Mouse (Mus musculus) gastrocnemius, adult 18-20 months (tissue): ENCODE data around the gene Tor3a. TPM values are rescaled to one million over a fixed set of nuclear protein-coding genes. Genes with fewer than 3 reads are reported as not detected.

Experiments
- total RNA-seq, 2 experiments: library from RNA; stranded (reverse); gene quantifications; 2 replicates each; pipeline ENCODE4 v1.2.3; 2021

The Tor3a gene
- total RNA-seq, 2 experiments from 2014 or later = 4.6 to 5.2 TPM

Other genes starting within 250 kb of the Tor3a start
- gene Soat1, start 200.0 kb downstream of the Tor3a start, total RNA-seq = 1 to 10 TPM; 3.2 to 4.9 TPM
- gene Gm10031, start 150.3 kb downstream of the Tor3a start, total RNA-seq = 10 to 100 TPM; 45.0 to 45.1 TPM
- 10 to 100 TPM; 21.3 to 23.1 TPM for gene Abl2, start 115.6 kb downstream of the Tor3a start, total RNA-seq
- gene Fam20b, start 44.7 kb upstream of the Tor3a start, total RNA-seq = 10 to 100 TPM; 30.4 to 37.9 TPM
- gene Angptl1, start 164.2 kb upstream of the Tor3a start, total RNA-seq = 1 to 10 TPM; 5.4 to 6.3 TPM